15 mouse cellular contexts compared by ENCODE assay signal in the genomic region with DNA sequence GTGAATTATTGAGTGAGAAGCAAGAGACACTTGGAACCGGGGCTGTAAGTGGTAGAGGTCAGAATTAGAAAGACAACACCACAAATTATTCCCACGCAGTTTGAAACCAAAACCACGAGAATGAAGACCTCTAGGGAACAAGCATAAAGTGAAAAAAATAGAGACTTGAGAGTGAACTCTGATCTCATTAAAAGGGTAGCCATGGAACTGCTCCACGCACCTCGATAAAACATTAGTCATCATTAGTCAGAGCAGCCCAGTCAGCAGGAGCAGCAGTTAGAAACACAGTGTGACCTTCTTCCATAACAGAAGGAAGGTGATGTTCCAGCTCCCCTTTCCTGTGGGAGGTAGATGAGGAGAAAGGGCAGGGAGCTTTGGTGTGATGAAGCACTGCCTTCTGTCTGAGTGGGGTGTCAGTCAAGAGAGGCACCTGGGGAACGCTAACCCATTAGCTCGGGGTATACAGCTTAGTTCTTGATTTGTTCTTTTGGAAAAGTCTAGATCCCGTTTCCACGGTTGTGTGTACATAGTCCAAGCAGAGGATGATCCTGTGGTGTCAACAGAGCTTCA.
DNase-seq lines count a peak whose midpoint lies in the region; ATAC-seq and TF ChIP-seq lines count a peak whose summit lies in the region.
"Had no signal": no experiment of that assay in that cellular context is flagged by ENCODE, and none has a peak within 500 bp of the region (broad histone marks: within the 10 kb centered on the region; RNA-seq: fewer than 3 reads in every experiment).

No protein-coding gene starts in this region.

- H3K9me3 ChIP-seq in intestine, postnatal 0 days (ENCODE audit: control insufficient read depth), result no peaks in the 10 kb centered on the region
- no peaks in the 10 kb centered on the region for H3K9me3 ChIP-seq in intestine, embryonic 16.5 days (ENCODE audit: control insufficient read depth, low read length)
- no peaks in the 10 kb centered on the region for H3K9me3 ChIP-seq in limb, embryonic 10.5 days (replicated peaks)
- H3K9me3 ChIP-seq: embryonic facial prominence, embryonic 12.5 days; limb, embryonic 12.5 days had no signal

- POLR2A ChIA-PET in Patski (lab: Charles Lee), result interaction anchor here (0.5 kb wide), 1 partner anchor 37 kb away, joined by 3 read pairs; no protein-coding TSS in a partner anchor

- no peak overlapping the region for H3K4me2 ChIP-seq in intestine, postnatal 0 days (replicated peaks; ENCODE audit: low read depth)
- H3K4me2 ChIP-seq in intestine, embryonic 16.5 days (ENCODE audit: low read depth, low read length), result no peak overlapping the region
- H3K4me2 ChIP-seq: embryonic facial prominence, embryonic 12.5 days; heart, embryonic 11.5 days; limb, embryonic 12.5 days had no signal

- 59% methylated on average over 9 of the region's 9 CpGs for WGBS in intestine, postnatal 0 days
- WGBS in intestine, embryonic 16.5 days, result 58% methylated on average over 9 of the region's 9 CpGs
- WGBS in limb, embryonic 10.5 days, result 47% methylated on average over 9 of the region's 9 CpGs

- TF ChIP-seq CTCF in intestine, postnatal 0 days (IDR thresholded peaks at IDR 0.05; ENCODE audit: low read depth), result no peak
- TF ChIP-seq CTCF in Patski (IDR thresholded peaks at IDR 0.05), result no peak

- no peaks in the 10 kb centered on the region for H3K4me1 ChIP-seq in intestine, postnatal 0 days (replicated peaks; ENCODE audit: control insufficient read depth, insufficient read depth, low read length)
- no peaks in the 10 kb centered on the region for H3K4me1 ChIP-seq in intestine, embryonic 16.5 days (ENCODE audit: control insufficient read depth, insufficient read depth, low read length)
- peaks cover 34% of the 10 kb centered on the region for H3K4me1 ChIP-seq in limb, embryonic 10.5 days
- H3K4me1 ChIP-seq: embryonic facial prominence, embryonic 12.5 days had no signal

- no peaks in the 10 kb centered on the region for H3K36me3 ChIP-seq in intestine, postnatal 0 days (ENCODE audit: control insufficient read depth, insufficient read depth)
- H3K36me3 ChIP-seq in intestine, embryonic 16.5 days (ENCODE audit: control insufficient read depth, insufficient read depth, low read length), result no peaks in the 10 kb centered on the region
- no peaks in the 10 kb centered on the region for H3K36me3 ChIP-seq in limb, embryonic 10.5 days
- H3K36me3 ChIP-seq: embryonic facial prominence, embryonic 12.5 days; limb, embryonic 12.5 days had no signal

- H3K9ac ChIP-seq in intestine, postnatal 0 days (ENCODE audit: low read depth, low read length), result no peak overlapping the region
- no peak overlapping the region for H3K9ac ChIP-seq in intestine, embryonic 16.5 days (ENCODE audit: low read depth, low read length)
- H3K9ac ChIP-seq: embryonic facial prominence, embryonic 12.5 days; limb, embryonic 12.5 days had no signal

- peak; percentile 80 for ATAC-seq in intestine, postnatal 0 days
- ATAC-seq in intestine, embryonic 16.5 days, result no peak
- peak; percentile 83 for ATAC-seq in Patski

- no peaks in the 10 kb centered on the region for H3K27me3 ChIP-seq in intestine, postnatal 0 days (replicated peaks; ENCODE audit: control insufficient read depth, insufficient read depth, low read length)
- no peaks in the 10 kb centered on the region for H3K27me3 ChIP-seq in intestine, embryonic 16.5 days (replicated peaks; ENCODE audit: control insufficient read depth, insufficient read depth, low read length)
- H3K27me3 ChIP-seq in Patski, result no peaks in the 10 kb centered on the region
- no peaks in the 10 kb centered on the region for H3K27me3 ChIP-seq in limb, embryonic 10.5 days (ENCODE audit: low read depth, poor library complexity, severe bottlenecking)
- H3K27me3 ChIP-seq: embryonic facial prominence, embryonic 12.5 days; limb, embryonic 12.5 days had no signal

- H3K27ac ChIP-seq in intestine, postnatal 0 days (ENCODE audit: low read depth, low read length), result no peak overlapping the region
- H3K27ac ChIP-seq in intestine, embryonic 16.5 days (ENCODE audit: low read length), result no peak overlapping the region
- no peak overlapping the region for H3K27ac ChIP-seq in limb, embryonic 10.5 days
- H3K27ac ChIP-seq: embryonic facial prominence, embryonic 12.5 days; limb, embryonic 12.5 days; macrophage had no signal

- in situ Hi-C loops in Patski (cut with MboI; ENCODE audit: low pct_unique_long_range_greater_than_20kb), result no loop called here

- DNase-seq in Patski (ENCODE audit: low read depth, low spot score), result peak; percentile 15
- DNase-seq in forelimb bud, embryonic 11.5 days (ENCODE audit: low read depth, low spot score), result peak; percentile 14
- DNase-seq in mesoderm, embryonic 11.5 days (ENCODE audit: low read depth, low spot score), result peak; percentile 38
- DNase-seq in limb, embryonic 10.5 days (ENCODE audit: low spot score), result no peak
- no peak for DNase-seq in gastrocnemius, adult 18-20 months (ENCODE audit: low spot score)
- DNase-seq: cerebellum, postnatal 36 days; gastrocnemius, postnatal 14 days; lung, adult 18-20 months; thymus, postnatal 4 days had no signal

- CTCF ChIA-PET in Patski (lab: Charles Lee), result interaction anchor here (1.3 to 1.8 kb wide), 4 partner anchors 10 to 16 kb away, joined by 3 to 6 read pairs (median 4); no protein-coding TSS in a partner anchor

- no peak overlapping the region for H3K4me3 ChIP-seq in intestine, postnatal 0 days (ENCODE audit: low read depth, low read length)
- no peak overlapping the region for H3K4me3 ChIP-seq in intestine, embryonic 16.5 days (ENCODE audit: low read length)
- H3K4me3 ChIP-seq in limb, embryonic 10.5 days, result no peak overlapping the region
- H3K4me3 ChIP-seq: embryonic facial prominence, embryonic 12.5 days; limb, embryonic 12.5 days had no signal

Comparison
In these comparisons a context has a peak if more than half of its experiments do, and no peak if none do; other contexts are left out.
1. DNase-seq: peak in Patski (single experiment), forelimb bud, embryonic 11.5 days (single experiment) and mesoderm, embryonic 11.5 days (single experiment); none in limb, embryonic 10.5 days (single experiment) and gastrocnemius, adult 18-20 months (single experiment).